In the genomic region with DNA sequence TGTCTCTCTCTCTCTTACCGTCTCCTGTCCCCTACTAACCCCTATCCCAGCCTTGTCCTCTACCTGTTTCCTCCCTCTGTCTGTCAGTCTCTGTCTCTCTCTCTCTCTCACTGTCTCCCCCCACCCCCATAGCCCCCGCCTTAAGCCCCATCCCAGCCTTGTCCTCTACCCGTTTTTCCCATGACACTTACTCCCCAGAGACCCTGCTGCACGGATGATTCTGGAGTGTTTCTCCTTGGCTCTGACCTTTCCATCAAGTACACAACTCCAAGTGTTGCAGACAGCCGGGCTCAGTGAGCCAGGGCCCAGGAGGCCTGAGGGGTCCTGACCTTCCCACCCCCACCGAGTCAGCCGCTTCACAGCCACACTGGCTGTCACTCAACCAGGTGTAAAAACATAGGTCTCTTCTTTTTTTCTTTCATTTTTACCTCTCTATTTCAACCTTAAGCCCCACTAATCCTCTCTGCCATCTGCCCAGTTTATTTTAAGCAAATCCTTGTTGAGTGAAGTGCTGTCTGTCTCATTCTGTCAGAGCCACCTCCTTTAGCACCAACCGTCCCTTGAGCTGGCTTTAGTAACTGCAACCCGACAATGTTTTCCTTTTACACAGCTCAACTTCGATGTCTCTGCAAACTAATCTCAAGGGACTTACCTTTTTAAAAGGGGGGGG, we compare ENCODE assay signal across 13 mouse cellular contexts. TPM values are rescaled to one million over a fixed set of nuclear protein-coding genes. Genes with fewer than 3 reads are reported as not detected.
DNase-seq lines count a peak whose midpoint lies in the region; ATAC-seq and TF ChIP-seq lines count a peak whose summit lies in the region.
"Had no signal": no experiment of that assay in that cellular context is flagged by ENCODE, and none has a peak within 500 bp of the region (broad histone marks: within the 10 kb centered on the region; RNA-seq: fewer than 3 reads in every experiment).

No protein-coding gene starts in this region.

- DNase-seq in heart, adult 9 months (ENCODE audit: low spot score in 2 of 2), result no peak
- peak; percentile 46 to 67 for DNase-seq in cerebellum, adult 2 months
- peak; percentile 44 for DNase-seq in embryo, embryonic 10 days (ENCODE audit: low spot score)
- no peak for DNase-seq in spleen, postnatal 4 days (ENCODE audit: low spot score in 2 of 2)
- DNase-seq: adrenal gland, postnatal 36 days; kidney, postnatal 14 days; lung, postnatal 14 days; thymus, postnatal 4 days had no signal

- 0 out of 2 replicates have a peak overlapping the region, but pooled peaks have one; percentile 44 for H3K9ac ChIP-seq in heart, embryonic 12.5 days
- no peak overlapping the region for H3K9ac ChIP-seq in midbrain, embryonic 12.5 days (replicated peaks)

- peaks cover 20% of the 10 kb centered on the region for H3K4me1 ChIP-seq in heart, embryonic 12.5 days (replicated peaks)
- H3K4me1 ChIP-seq in cerebellum, adult 2 months (ENCODE audit: control insufficient read depth, insufficient read depth, low read length), result peaks cover 34% of the 10 kb centered on the region
- peaks cover 10% of the 10 kb centered on the region; the same call in 1 of the 2 replicates for H3K4me1 ChIP-seq in midbrain, embryonic 12.5 days

- TF ChIP-seq CTCF in cerebellum, adult 2 months (IDR thresholded peaks at IDR 0.05; ENCODE audit: borderline replicate concordance, insufficient read depth, low read depth, low read length), result no peak

- no peak overlapping the region for H3K4me3 ChIP-seq in heart, embryonic 12.5 days
- no peak overlapping the region for H3K4me3 ChIP-seq in cerebellum, adult 2 months (replicated peaks; ENCODE audit: insufficient read depth, low read depth, low read length)
- no peak overlapping the region for H3K4me3 ChIP-seq in midbrain, embryonic 12.5 days

- TF ChIP-seq POLR2A in cerebellum, adult 2 months (IDR thresholded peaks at IDR 0.05; ENCODE audit: borderline replicate concordance, insufficient read depth, low read length), result no peak

- WGBS in heart, embryonic 12.5 days, result 26% methylated on average over 10 of the region's 10 CpGs
- WGBS in cerebellum, adult 2 months, result 36% methylated on average over 10 of the region's 10 CpGs
- WGBS in midbrain, embryonic 12.5 days, result 35% methylated on average over 10 of the region's 10 CpGs

- H3K9me3 ChIP-seq in heart, embryonic 12.5 days (replicated peaks), result no peaks in the 10 kb centered on the region
- H3K9me3 ChIP-seq in midbrain, embryonic 12.5 days, result no peaks in the 10 kb centered on the region

- peak overlapping the region; percentile 86 for H3K27ac ChIP-seq in heart, embryonic 12.5 days (ENCODE audit: poor library complexity, severe bottlenecking)
- H3K27ac ChIP-seq in cerebellum, adult 2 months (ENCODE audit: insufficient read depth, low read length), result peak overlapping the region; percentile 56
- 0 out of 2 replicates have a peak overlapping the region, but pooled peaks have one; percentile 4 for H3K27ac ChIP-seq in midbrain, embryonic 12.5 days (replicated peaks)

- ATAC-seq in heart, embryonic 12.5 days (ENCODE audit: insufficient number of reproducible peaks, low FRiP score), result peak; percentile 53
- peak; percentile 58 for ATAC-seq in midbrain, embryonic 12.5 days (ENCODE audit: low FRiP score, low read depth)
- no peak for ATAC-seq in megakaryocyte progenitor cell, adult 5-6 weeks (replicated peaks; ENCODE audit: poor library complexity)
- ATAC-seq in erythroid progenitor cell, adult 5-6 weeks (replicated peaks; ENCODE audit: low FRiP score, poor library complexity, severe bottlenecking), result no peak

- peak overlapping the region; percentile 5; the same call in 1 of the 2 replicates for H3K4me2 ChIP-seq in heart, embryonic 12.5 days
- no peak overlapping the region for H3K4me2 ChIP-seq in midbrain, embryonic 12.5 days (replicated peaks)

- no peaks in the 10 kb centered on the region for H3K27me3 ChIP-seq in heart, embryonic 12.5 days (replicated peaks)
- no peaks in the 10 kb centered on the region for H3K27me3 ChIP-seq in cerebellum, adult 2 months (ENCODE audit: control insufficient read depth, insufficient read depth, low read length)
- no peaks in the 10 kb centered on the region for H3K27me3 ChIP-seq in midbrain, embryonic 12.5 days
- H3K27me3 ChIP-seq: CH12.LX had no signal

- no peaks in the 10 kb centered on the region for H3K36me3 ChIP-seq in heart, embryonic 12.5 days
- H3K36me3 ChIP-seq in midbrain, embryonic 12.5 days, result no peaks in the 10 kb centered on the region

RNA-seq across cellular contexts. Expression of a gene that starts 32.4 kb away (rescaled TPM):
- polyA plus RNA-seq in heart, embryonic 12.5 days (2016; fragmentation: Nextera tagmentation; extraction: Ambion mirVana), result 3.9 and 4.0 TPM in 2 replicates
- polyA plus RNA-seq in cerebellum, adult 2 months (2012; rRNA removed), result 8.9 and 9.0 TPM in 2 replicates
- 4.5 and 5.3 TPM in 2 replicates for polyA plus RNA-seq in midbrain, embryonic 12.5 days (2016; fragmentation: Nextera tagmentation; extraction: Ambion mirVana)
- 7.2 and 8.5 TPM in 2 replicates for total RNA-seq in megakaryocyte progenitor cell, adult 5-6 weeks (2015)
- 5.9 and 11.7 TPM in 2 replicates for total RNA-seq in megakaryocyte progenitor cell, adult 5-6 weeks (2017)
- total RNA-seq in erythroid progenitor cell, adult 5-6 weeks (2015; ENCODE audit: low replicate concordance), result 5.4 and 7.9 TPM in 2 replicates
- 3.5 and 13.0 TPM in 2 replicates for total RNA-seq in erythroid progenitor cell, adult 5-6 weeks (2017; ENCODE audit: low replicate concordance)
- total RNA-seq: CH12.LX had no signal

Comparison
In these comparisons a context has a peak if more than half of its experiments do, and no peak if none do; other contexts are left out.
1. ATAC-seq: peak in heart, embryonic 12.5 days (single experiment) and midbrain, embryonic 12.5 days (single experiment); none in megakaryocyte progenitor cell, adult 5-6 weeks (single experiment) and erythroid progenitor cell, adult 5-6 weeks (single experiment).
2. H3K27ac ChIP-seq: peak in every context shown above with its lines; median percentile 86 in heart, embryonic 12.5 days; 56 in cerebellum, adult 2 months; 4 in midbrain, embryonic 12.5 days.
3. DNase-seq: peak in cerebellum, adult 2 months (2 of 2) and embryo, embryonic 10 days (single experiment); none in heart, adult 9 months (0 of 2) and spleen, postnatal 4 days (0 of 2).